Mouse (Mus musculus) cortical plate, adult 2 months (tissue): Measurements from ENCODE around the gene Oxct2a. TPM values are rescaled to one million over a fixed set of nuclear protein-coding genes. Genes with fewer than 3 reads are reported as not detected.
"Not testable (repeated sequence)": the region's sequence is repeated elsewhere in the genome, so short reads cannot be mapped to it uniquely, and the experiment has no call there.

Experiments
- H3K27ac ChIP-seq: fragments of 200-500 bp; 2 replicates; pipeline ENCODE4 v1.5.1; 2012; ENCODE audit warnings: low read length, control low read depth, inconsistent platforms; ENCODE audit not compliant: insufficient read depth
- H3K4me1 ChIP-seq: fragments of 200-500 bp; 2 replicates; pipeline ENCODE4 v1.6.1; 2011; ENCODE audit warnings: low read length; ENCODE audit not compliant: control insufficient read depth, insufficient read depth
- H3K4me3 ChIP-seq: fragments of 200-500 bp; 2 replicates; pipeline ENCODE4 v1.5.1; 2011; ENCODE audit warnings: mild to moderate bottlenecking, low read length, control low read depth; ENCODE audit not compliant: insufficient read depth
- CTCF ChIP-seq: fragments of 200-500 bp; IDR thresholded peaks from 2 replicates; pipeline ENCODE4 v1.5.1; 2011; ENCODE audit warnings: mild to moderate bottlenecking, control low read depth, low read length; ENCODE audit not compliant: insufficient read depth; ENCODE audit errors: extremely low read depth
- POLR2A ChIP-seq: fragments of 200-500 bp; IDR thresholded peaks from 2 replicates; pipeline ENCODE4 v1.6.1; 2011; ENCODE audit warnings: mild to moderate bottlenecking, low read length, control low read depth; ENCODE audit not compliant: insufficient read depth; ENCODE audit errors: extremely low read depth
- polyA plus RNA-seq: library from polyadenylated mRNA; depleted of rRNA; stranded (reverse); fragments of >200 nt; gene quantifications from 2 replicates; pipeline ENCODE4 v1.2.3, GENCODE M21; 2012

The Oxct2a gene
- polyA plus RNA-seq, 1 experiment: 0.10 TPM

- H3K4me3 ChIP-seq: no peak overlapping the region
- H3K27ac ChIP-seq: no peak overlapping the region
- H3K4me1 ChIP-seq: no peaks in the 10 kb centered on the region
- no peak for TF ChIP-seq CTCF
These were observed 10.4 kb downstream of the Oxct2a start for GRCm38 (mm10) chr4:123313010-123313409.

- Histone ChIP-seq H3K4me3 (no peak overlapping the region), H3K27ac (no peak overlapping the region), H3K4me1 (no peaks in the 10 kb centered on the region)
- TF ChIP-seq CTCF (no peak), POLR2A (no peak)
These were observed 11.6 kb downstream of the Oxct2a start for GRCm38 (mm10) chr4:123311845-123312244.

- TF ChIP-seq CTCF (no peak), POLR2A (no peak)
These were observed 15.1 kb downstream of the Oxct2a start for GRCm38 (mm10) chr4:123308292-123308691.

GRCm38 (mm10) chr4:123306999-123307398, 16.4 kb downstream of the Oxct2a start:
- TF ChIP-seq CTCF (no peak), POLR2A (no peak)
- no peaks in the 10 kb centered on the region for H3K4me1 ChIP-seq
- no peak overlapping the region for H3K4me3 ChIP-seq
- H3K27ac ChIP-seq: no peak overlapping the region

More at GRCm38 (mm10) chr4:123308292-123308691, 15.1 kb downstream of the Oxct2a start:
- Histone ChIP-seq H3K27ac (no peak overlapping the region), H3K4me3 (no peak overlapping the region), H3K4me1 (no peaks in the 10 kb centered on the region)

GRCm38 (mm10) chr4:123305789-123306188, 17.6 kb downstream of the Oxct2a start:
- Histone ChIP-seq H3K4me1 (no peaks in the 10 kb centered on the region), H3K27ac (no peak overlapping the region), H3K4me3 (no peak overlapping the region)
- TF ChIP-seq CTCF (peak; percentile 69), POLR2A (no peak)

GRCm38 (mm10) chr4:123298980-123299670, 24.3 kb downstream of the Oxct2a start:
- TF ChIP-seq CTCF: no peak
- H3K4me3 ChIP-seq: no peak overlapping the region
- no peaks in the 10 kb centered on the region for H3K4me1 ChIP-seq
- H3K27ac ChIP-seq: no peak overlapping the region

- no peak overlapping the region for H3K4me3 ChIP-seq
- TF ChIP-seq POLR2A (no peak), CTCF (no peak)
- no peak overlapping the region for H3K27ac ChIP-seq
- H3K4me1 ChIP-seq: no peaks in the 10 kb centered on the region
These were observed 25.2 kb downstream of the Oxct2a start for GRCm38 (mm10) chr4:123298226-123298625.

- H3K27ac ChIP-seq: no peak overlapping the region
- TF ChIP-seq POLR2A (no peak), CTCF (no peak)
- H3K4me3 ChIP-seq: no peak overlapping the region
- no peaks in the 10 kb centered on the region for H3K4me1 ChIP-seq
These were observed 26.1 kb downstream of the Oxct2a start for GRCm38 (mm10) chr4:123297195-123297960.

GRCm38 (mm10) chr4:123296148-123296534, 27.3 kb downstream of the Oxct2a start:
- Histone ChIP-seq H3K4me1 (no peaks in the 10 kb centered on the region), H3K27ac (no peak overlapping the region), H3K4me3 (no peak overlapping the region)
- no peak for TF ChIP-seq POLR2A
- TF ChIP-seq CTCF: no peak

- no peak overlapping the region for H3K27ac ChIP-seq
- H3K4me3 ChIP-seq: no peak overlapping the region
- H3K4me1 ChIP-seq: no peaks in the 10 kb centered on the region
- TF ChIP-seq POLR2A (no peak), CTCF (no peak)
These were observed 27.8 kb downstream of the Oxct2a start for GRCm38 (mm10) chr4:123295516-123296147.

GRCm38 (mm10) chr4:123295026-123295425, 28.4 kb downstream of the Oxct2a start:
- H3K27ac ChIP-seq, H3K4me3 ChIP-seq, H3K4me1 ChIP-seq: not testable (repeated sequence)
